Mouse (Mus musculus): ENCODE data around the gene Fam20a. TPM values are rescaled to one million over a fixed set of nuclear protein-coding genes. Genes with fewer than 3 reads are reported as not detected.

Gene Fam20a
- polyA plus RNA-seq, 1 experiment from 2014 or later = 3.2 TPM

- Histone ChIP-seq H3K36me3 (no peaks in the 10 kb centered on the region), H3K27ac (no peak overlapping the region), H3K4me3 (no peak overlapping the region), H3K4me2 (no peak overlapping the region), H3K27me3 (no peaks in the 10 kb centered on the region), H3K4me1 (peaks cover 10% of the 10 kb centered on the region), H3K9ac (no peak overlapping the region), H3K9me3 (no peaks in the 10 kb centered on the region)
- ATAC-seq (ENCODE audit: borderline replicate concordance, extremely low read depth, low FRiP score, low TSS enrichment) = no peak
- WGBS = 81% methylated on average over 17 of the region's 17 CpGs
These were observed 7.5 kb downstream of the Fam20a start for GRCm38 (mm10) chr11:109714341-109715247.

GRCm38 (mm10) chr11:109709501-109709900 is 12.6 kb downstream of the Fam20a start:
- H3K4me2 ChIP-seq = no peak overlapping the region
- ATAC-seq (ENCODE audit: borderline replicate concordance, extremely low read depth, low FRiP score, low TSS enrichment) = no peak

GRCm38 (mm10) chr11:109708786-109709185 is 13.3 kb downstream of the Fam20a start:
- Histone ChIP-seq H3K9ac (no peak overlapping the region), H3K4me1 (peaks cover 9% of the 10 kb centered on the region), H3K36me3 (no peaks in the 10 kb centered on the region), H3K9me3 (no peaks in the 10 kb centered on the region), H3K27ac (no peak overlapping the region), H3K4me3 (no peak overlapping the region), H3K4me2 (no peak overlapping the region), H3K27me3 (no peaks in the 10 kb centered on the region)
- WGBS = 85% methylated on average over 4 of the region's 4 CpGs
- ATAC-seq (ENCODE audit: borderline replicate concordance, extremely low read depth, low FRiP score, low TSS enrichment) = no peak

More at GRCm38 (mm10) chr11:109709501-109709900, 12.6 kb downstream of the Fam20a start:
- peaks cover 9% of the 10 kb centered on the region for H3K4me1 ChIP-seq
- WGBS = 70% methylated on average over 5 of the region's 5 CpGs
- H3K9ac ChIP-seq = no peak overlapping the region
- no peaks in the 10 kb centered on the region for H3K36me3 ChIP-seq
- no peak overlapping the region for H3K4me3 ChIP-seq
- H3K27ac ChIP-seq = no peak overlapping the region
- H3K9me3 ChIP-seq = no peaks in the 10 kb centered on the region
- H3K27me3 ChIP-seq = no peaks in the 10 kb centered on the region

GRCm38 (mm10) chr11:109707442-109707841 is 14.6 kb downstream of the Fam20a start:
- Histone ChIP-seq H3K27me3 (no peaks in the 10 kb centered on the region), H3K27ac (no peak overlapping the region), H3K9ac (no peak overlapping the region), H3K36me3 (no peaks in the 10 kb centered on the region), H3K9me3 (no peaks in the 10 kb centered on the region), H3K4me2 (no peak overlapping the region), H3K4me3 (no peak overlapping the region), H3K4me1 (peaks cover 9% of the 10 kb centered on the region)
- no peak for ATAC-seq (ENCODE audit: borderline replicate concordance, extremely low read depth, low FRiP score, low TSS enrichment)
- WGBS = 56% methylated on average over 3 of the region's 3 CpGs

- no peak overlapping the region for H3K27ac ChIP-seq
- no peak overlapping the region for H3K9ac ChIP-seq
- H3K4me2 ChIP-seq = no peak overlapping the region
- H3K4me3 ChIP-seq = no peak overlapping the region
- H3K4me1 ChIP-seq = peaks cover 9% of the 10 kb centered on the region
- no peaks in the 10 kb centered on the region for H3K36me3 ChIP-seq
- H3K9me3 ChIP-seq = no peaks in the 10 kb centered on the region
- no peak for ATAC-seq (ENCODE audit: borderline replicate concordance, extremely low read depth, low FRiP score, low TSS enrichment)
- 65% methylated on average over 4 of the region's 4 CpGs for WGBS
- no peaks in the 10 kb centered on the region for H3K27me3 ChIP-seq
These were observed 15.5 kb downstream of the Fam20a start for GRCm38 (mm10) chr11:109706586-109706985.

GRCm38 (mm10) chr11:109706055-109706412 is 16.0 kb downstream of the Fam20a start:
- ATAC-seq (ENCODE audit: borderline replicate concordance, extremely low read depth, low FRiP score, low TSS enrichment) = peak; percentile 69; the same call in 1 of the 2 replicates
- H3K9me3 ChIP-seq = no peaks in the 10 kb centered on the region
- 16% methylated on average over 9 of the region's 9 CpGs for WGBS
- no peak overlapping the region for H3K4me3 ChIP-seq
- no peaks in the 10 kb centered on the region for H3K36me3 ChIP-seq
- H3K9ac ChIP-seq = no peak overlapping the region
- H3K27me3 ChIP-seq = no peaks in the 10 kb centered on the region
- peaks cover 9% of the 10 kb centered on the region for H3K4me1 ChIP-seq
- no peak overlapping the region for H3K27ac ChIP-seq
- H3K4me2 ChIP-seq = peak overlapping the region; percentile 28

- Histone ChIP-seq H3K4me2 (peak overlapping the region; percentile 28), H3K36me3 (no peaks in the 10 kb centered on the region), H3K9ac (no peak overlapping the region), H3K9me3 (no peaks in the 10 kb centered on the region), H3K27me3 (no peaks in the 10 kb centered on the region), H3K27ac (no peak overlapping the region), H3K4me3 (no peak overlapping the region), H3K4me1 (peaks cover 12% of the 10 kb centered on the region)
- WGBS = 58% methylated on average over 9 of the region's 9 CpGs
- no peak for ATAC-seq (ENCODE audit: borderline replicate concordance, extremely low read depth, low FRiP score, low TSS enrichment)
These were observed 16.6 kb downstream of the Fam20a start for GRCm38 (mm10) chr11:109705336-109706054.

- no peak overlapping the region for H3K4me3 ChIP-seq
- no peaks in the 10 kb centered on the region for H3K27me3 ChIP-seq
- no peaks in the 10 kb centered on the region for H3K9me3 ChIP-seq
- H3K4me2 ChIP-seq = no peak overlapping the region
- no peak overlapping the region for H3K9ac ChIP-seq
- ATAC-seq (ENCODE audit: borderline replicate concordance, extremely low read depth, low FRiP score, low TSS enrichment) = no peak
- peaks cover 12% of the 10 kb centered on the region for H3K4me1 ChIP-seq
- no peaks in the 10 kb centered on the region for H3K36me3 ChIP-seq
- 93% methylated on average over 22 of the region's 22 CpGs for WGBS
- no peak overlapping the region for H3K27ac ChIP-seq
These were observed 17.5 kb downstream of the Fam20a start for GRCm38 (mm10) chr11:109704311-109705205.

- Histone ChIP-seq H3K4me2 (no peak overlapping the region), H3K27me3 (no peaks in the 10 kb centered on the region), H3K4me3 (no peak overlapping the region), H3K4me1 (peaks cover 12% of the 10 kb centered on the region), H3K9ac (no peak overlapping the region), H3K36me3 (no peaks in the 10 kb centered on the region), H3K9me3 (no peaks in the 10 kb centered on the region), H3K27ac (no peak overlapping the region)
- no peak for ATAC-seq (ENCODE audit: borderline replicate concordance, extremely low read depth, low FRiP score, low TSS enrichment)
- 82% methylated on average over 9 of the region's 9 CpGs for WGBS
These were observed 18.2 kb downstream of the Fam20a start for GRCm38 (mm10) chr11:109703845-109704244.

- ATAC-seq (ENCODE audit: borderline replicate concordance, extremely low read depth, low FRiP score, low TSS enrichment) = no peak
- no peaks in the 10 kb centered on the region for H3K27me3 ChIP-seq
- no peak overlapping the region for H3K9ac ChIP-seq
- WGBS = 42% methylated on average over 10 of the region's 10 CpGs
- H3K27ac ChIP-seq = no peak overlapping the region
- no peaks in the 10 kb centered on the region for H3K36me3 ChIP-seq
- H3K4me3 ChIP-seq = no peak overlapping the region
- H3K4me1 ChIP-seq = peaks cover 12% of the 10 kb centered on the region
- no peaks in the 10 kb centered on the region for H3K9me3 ChIP-seq
- H3K4me2 ChIP-seq = no peak overlapping the region
These were observed 19.9 kb downstream of the Fam20a start for GRCm38 (mm10) chr11:109702031-109702815.

GRCm38 (mm10) chr11:109700761-109701160 is 21.3 kb downstream of the Fam20a start:
- 42% methylated on average over 6 of the region's 6 CpGs for WGBS
- no peak for ATAC-seq (ENCODE audit: borderline replicate concordance, extremely low read depth, low FRiP score, low TSS enrichment)
- Histone ChIP-seq H3K4me2 (no peak overlapping the region), H3K36me3 (no peaks in the 10 kb centered on the region), H3K4me3 (no peak overlapping the region), H3K9ac (no peak overlapping the region), H3K9me3 (no peaks in the 10 kb centered on the region), H3K27ac (no peak overlapping the region), H3K4me1 (peaks cover 9% of the 10 kb centered on the region), H3K27me3 (no peaks in the 10 kb centered on the region)
